Mouse (Mus musculus): ENCODE results near the gene Dolpp1. TPM values are rescaled to one million over a fixed set of nuclear protein-coding genes. Genes with fewer than 3 reads are reported as not detected.

The Dolpp1 gene
- polyA plus RNA-seq (2012; rRNA removed) = 73.2 and 114 TPM in 2 replicates

DNA sequence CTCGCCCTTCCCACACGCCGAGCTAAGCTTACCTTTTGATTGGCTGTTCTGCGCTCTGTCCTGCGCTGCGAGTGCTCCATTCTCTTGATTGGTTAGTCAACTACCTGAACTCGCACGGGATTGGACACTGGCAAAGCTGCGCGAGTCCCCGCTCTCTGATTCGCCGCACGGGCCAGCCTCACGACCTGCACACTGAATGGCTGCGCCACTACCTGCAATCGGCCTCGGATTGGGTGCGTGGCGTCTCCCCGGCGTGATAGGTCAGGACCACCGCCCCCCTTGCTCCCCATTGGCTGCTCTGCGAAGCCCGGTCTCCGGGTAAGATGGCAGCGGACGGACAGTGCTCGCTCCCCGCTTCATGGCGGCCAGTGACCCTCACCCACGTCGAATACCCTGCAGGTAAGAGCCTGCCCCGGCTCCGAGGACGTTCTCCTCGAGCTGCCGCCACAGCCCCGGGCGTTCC is at the start of gene Dolpp1:
TSS of gene Dolpp1 (plus strand) at position 141 of the 463 bp plus-strand sequence.
- TF ChIP-seq POLR2A (IDR thresholded peaks at IDR 0.05; ENCODE audit: borderline replicate concordance, extremely low read depth, insufficient read depth, insufficient read length, poor library complexity, severe bottlenecking) (no peak; the same call in 1 of the 2 replicates), CTCF (IDR thresholded peaks at IDR 0.05; ENCODE audit: borderline replicate concordance, extremely low read depth, insufficient read depth, insufficient read length) (no peak)
- peak; percentile 100 for DNase-seq (ENCODE audit: low read depth)

GRCm38 (mm10) chr2:30342544-30342943 is 49.5 kb upstream of the Dolpp1 start:
- no peak for TF ChIP-seq POLR2A (IDR thresholded peaks at IDR 0.05; ENCODE audit: borderline replicate concordance, extremely low read depth, insufficient read depth, insufficient read length, poor library complexity, severe bottlenecking)
- no peak for TF ChIP-seq CTCF (IDR thresholded peaks at IDR 0.05; ENCODE audit: borderline replicate concordance, extremely low read depth, insufficient read depth, insufficient read length)
- DNase-seq (ENCODE audit: low read depth) = no peak

DNA sequence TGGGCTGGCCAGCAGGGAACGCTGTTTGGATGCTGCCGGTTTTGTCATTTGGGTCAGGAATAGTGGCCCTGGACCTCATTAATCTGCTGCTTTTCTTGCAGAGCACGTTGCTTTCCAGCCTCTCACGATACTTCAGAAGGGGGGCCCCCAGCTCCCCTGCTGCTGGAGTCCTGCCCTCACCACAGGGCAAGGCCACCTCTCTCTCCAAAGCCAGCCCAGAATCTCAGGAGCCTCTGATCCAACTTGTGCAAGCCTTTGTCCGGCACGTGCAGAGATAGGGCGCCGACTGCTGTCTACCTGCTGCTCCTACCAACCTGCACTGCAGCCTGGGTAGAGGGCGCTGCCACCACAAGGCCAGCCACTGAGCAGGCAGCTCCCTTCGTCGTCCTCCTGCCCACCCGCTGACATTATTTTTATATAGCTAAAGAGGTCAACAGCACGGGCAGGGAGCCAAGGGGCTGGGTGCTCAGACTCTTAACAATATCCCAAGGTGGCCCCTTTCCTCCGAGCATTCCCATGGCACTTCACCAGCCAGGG is 48.4 kb upstream of the Dolpp1 start:
- peak; percentile 23 for DNase-seq (ENCODE audit: low read depth)
- TF ChIP-seq POLR2A (IDR thresholded peaks at IDR 0.05; ENCODE audit: borderline replicate concordance, extremely low read depth, insufficient read depth, insufficient read length, poor library complexity, severe bottlenecking) (no peak), CTCF (IDR thresholded peaks at IDR 0.05; ENCODE audit: borderline replicate concordance, extremely low read depth, insufficient read depth, insufficient read length) (no peak)

DNA sequence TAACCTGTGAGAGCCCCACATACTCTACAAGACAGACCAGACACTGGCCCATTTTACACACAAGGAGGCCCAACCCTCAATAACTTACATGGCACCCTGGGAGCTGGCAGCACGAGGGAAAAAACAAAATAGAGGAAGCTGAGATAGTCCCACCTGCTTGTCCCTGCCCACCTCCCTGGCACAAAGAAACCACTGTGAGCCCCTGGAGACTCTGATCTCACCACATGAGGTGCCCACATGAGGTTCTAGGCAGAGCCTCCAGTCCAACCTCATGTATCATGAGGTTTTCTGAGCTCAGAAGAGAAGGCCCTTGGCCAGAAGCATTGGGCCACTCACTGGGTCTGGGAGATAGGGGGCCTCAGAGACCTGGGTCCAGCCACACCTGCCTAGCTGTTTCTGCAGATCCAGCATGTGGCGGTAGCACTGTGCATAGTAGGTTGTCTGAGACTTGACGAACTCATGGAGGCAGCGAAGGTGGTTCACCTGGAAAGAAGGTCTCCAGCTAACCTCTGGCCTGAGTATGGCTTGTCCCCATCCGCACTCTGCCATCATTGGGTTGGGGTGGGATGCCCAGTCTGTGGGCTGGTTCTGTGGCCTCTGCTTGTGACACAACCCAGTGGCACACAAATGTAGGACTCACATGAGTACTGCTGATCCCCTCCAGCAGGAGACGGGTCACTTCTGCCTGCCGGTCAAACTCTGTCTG is 45.9 kb upstream of the Dolpp1 start:
- no peak for TF ChIP-seq POLR2A (IDR thresholded peaks at IDR 0.05; ENCODE audit: borderline replicate concordance, extremely low read depth, insufficient read depth, insufficient read length, poor library complexity, severe bottlenecking)
- no peak for DNase-seq (ENCODE audit: low read depth)

DNA sequence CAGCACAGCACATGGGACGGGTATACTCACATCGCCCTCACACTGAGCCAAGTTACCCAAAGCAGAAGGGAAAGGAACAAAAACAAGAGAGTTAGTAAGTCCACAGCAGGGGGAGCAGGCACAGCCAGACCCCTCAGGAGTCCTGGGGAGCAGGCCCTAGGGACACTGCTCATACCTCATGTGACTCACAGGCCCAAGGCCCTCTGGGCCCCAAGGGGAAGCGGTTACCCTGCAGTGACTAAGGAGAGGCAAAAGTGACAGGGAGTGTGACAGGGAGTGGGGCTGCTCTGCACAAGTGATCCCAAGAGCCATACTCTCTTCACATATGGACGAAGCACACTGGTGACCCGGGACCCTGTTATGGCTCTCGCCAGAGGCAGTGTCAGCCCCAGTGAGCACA is 42.9 kb upstream of the Dolpp1 start:
- TF ChIP-seq POLR2A (IDR thresholded peaks at IDR 0.05; ENCODE audit: borderline replicate concordance, extremely low read depth, insufficient read depth, insufficient read length, poor library complexity, severe bottlenecking) (no peak), CTCF (IDR thresholded peaks at IDR 0.05; ENCODE audit: borderline replicate concordance, extremely low read depth, insufficient read depth, insufficient read length) (no peak)
- no peak for DNase-seq (ENCODE audit: low read depth)

DNA sequence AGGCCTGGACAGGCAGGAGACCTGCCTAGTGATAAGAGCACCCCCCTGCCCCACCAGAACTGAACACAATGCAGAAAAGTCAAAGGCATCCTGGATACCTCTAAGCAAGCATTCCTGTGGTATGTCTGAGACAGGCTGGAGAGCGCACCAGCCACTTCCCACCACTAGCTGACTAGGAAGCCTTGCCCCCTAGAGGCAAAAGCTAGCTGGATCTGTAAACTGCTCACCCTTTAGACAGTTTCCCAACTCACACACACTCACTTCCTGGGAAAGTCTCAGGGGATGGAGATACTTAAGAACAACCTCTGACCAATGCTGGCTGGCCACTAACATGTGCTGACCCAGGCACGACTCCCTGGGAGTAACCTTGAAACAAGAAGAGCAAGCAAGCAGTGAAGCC is 40.9 kb upstream of the Dolpp1 start:
- DNase-seq (ENCODE audit: low read depth) = no peak
- peak; percentile 20; the same call in 1 of the 2 replicates for TF ChIP-seq CTCF (IDR thresholded peaks at IDR 0.05; ENCODE audit: borderline replicate concordance, extremely low read depth, insufficient read depth, insufficient read length)
- TF ChIP-seq POLR2A (IDR thresholded peaks at IDR 0.05; ENCODE audit: borderline replicate concordance, extremely low read depth, insufficient read depth, insufficient read length, poor library complexity, severe bottlenecking) = no peak

- TF ChIP-seq POLR2A (IDR thresholded peaks at IDR 0.05; ENCODE audit: borderline replicate concordance, extremely low read depth, insufficient read depth, insufficient read length, poor library complexity, severe bottlenecking) (no peak), CTCF (IDR thresholded peaks at IDR 0.05; ENCODE audit: borderline replicate concordance, extremely low read depth, insufficient read depth, insufficient read length) (no peak)
These were observed 36.2 kb upstream of the Dolpp1 start for GRCm38 (mm10) chr2:30355861-30356260.

DNA sequence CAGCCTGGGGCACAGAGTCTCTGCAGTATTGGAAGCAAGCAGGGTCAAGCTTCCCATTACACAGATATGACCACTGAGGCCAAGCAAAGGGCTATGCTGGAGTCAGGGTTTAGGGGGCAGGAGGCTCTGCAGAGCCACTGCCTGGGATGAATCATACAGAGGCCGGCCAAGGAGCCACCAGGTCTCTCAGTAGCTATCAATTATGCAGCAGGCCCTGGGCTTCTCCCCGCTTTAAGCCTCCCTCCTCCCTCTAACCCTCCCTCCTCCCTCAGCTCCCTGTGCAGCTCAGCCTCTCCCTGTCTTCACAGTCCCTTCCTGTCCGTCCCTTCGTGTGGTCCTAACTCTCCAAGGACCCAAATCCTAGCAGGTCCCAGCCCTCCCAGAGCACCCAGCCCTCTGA is 35.8 kb upstream of the Dolpp1 start:
- no peak for TF ChIP-seq CTCF (IDR thresholded peaks at IDR 0.05; ENCODE audit: borderline replicate concordance, extremely low read depth, insufficient read depth, insufficient read length)
- no peak for TF ChIP-seq POLR2A (IDR thresholded peaks at IDR 0.05; ENCODE audit: borderline replicate concordance, extremely low read depth, insufficient read depth, insufficient read length, poor library complexity, severe bottlenecking)
- no peak for DNase-seq (ENCODE audit: low read depth)

More at GRCm38 (mm10) chr2:30355861-30356260, 36.2 kb upstream of the Dolpp1 start:
- DNase-seq (ENCODE audit: low read depth) = no peak

DNA sequence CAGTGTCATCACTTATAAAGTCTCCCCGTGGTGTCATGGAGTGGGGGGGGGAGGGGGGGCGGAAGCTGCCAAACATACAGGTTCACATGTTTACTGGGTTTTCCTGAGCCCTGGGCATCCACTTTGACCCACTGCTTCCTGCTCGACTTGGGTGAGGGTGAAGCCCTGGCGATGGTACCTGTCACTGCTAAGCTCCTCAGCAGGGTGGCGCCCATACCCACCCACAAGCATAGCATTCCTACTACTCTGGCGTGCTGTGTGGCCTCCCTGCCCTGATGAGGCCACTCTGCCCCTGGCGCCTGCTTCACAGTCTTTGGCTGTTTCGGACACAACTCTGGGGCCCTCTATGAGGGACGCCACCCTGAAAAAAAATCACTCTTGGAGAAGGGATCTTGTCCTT is 35.1 kb upstream of the Dolpp1 start:
- TF ChIP-seq CTCF (IDR thresholded peaks at IDR 0.05; ENCODE audit: borderline replicate concordance, extremely low read depth, insufficient read depth, insufficient read length) (no peak), POLR2A (IDR thresholded peaks at IDR 0.05; ENCODE audit: borderline replicate concordance, extremely low read depth, insufficient read depth, insufficient read length, poor library complexity, severe bottlenecking) (no peak)
- no peak for DNase-seq (ENCODE audit: low read depth)

GRCm38 (mm10) chr2:30357552-30358510 is 34.2 kb upstream of the Dolpp1 start:
- TF ChIP-seq POLR2A (IDR thresholded peaks at IDR 0.05; ENCODE audit: borderline replicate concordance, extremely low read depth, insufficient read depth, insufficient read length, poor library complexity, severe bottlenecking) (no peak), CTCF (IDR thresholded peaks at IDR 0.05; ENCODE audit: borderline replicate concordance, extremely low read depth, insufficient read depth, insufficient read length) (no peak)
- peak; percentile 21 for DNase-seq (ENCODE audit: low read depth)

Measured in brain, embryonic 14.5 days (tissue).